Mouse (Mus musculus): ENCODE data around the gene Lair1.

The Lair1 gene

GRCm38 (mm10) chr7:3962017-3962416 lies 101.0 kb downstream of the Lair1 start:
- no peak for DNase-seq (ENCODE audit: low spot score)

GRCm38 (mm10) chr7:3957387-3957786 lies 105.6 kb downstream of the Lair1 start:
- no peak for DNase-seq (ENCODE audit: low spot score)
